17 mouse cellular contexts compared by ENCODE assay signal in the genomic region with DNA sequence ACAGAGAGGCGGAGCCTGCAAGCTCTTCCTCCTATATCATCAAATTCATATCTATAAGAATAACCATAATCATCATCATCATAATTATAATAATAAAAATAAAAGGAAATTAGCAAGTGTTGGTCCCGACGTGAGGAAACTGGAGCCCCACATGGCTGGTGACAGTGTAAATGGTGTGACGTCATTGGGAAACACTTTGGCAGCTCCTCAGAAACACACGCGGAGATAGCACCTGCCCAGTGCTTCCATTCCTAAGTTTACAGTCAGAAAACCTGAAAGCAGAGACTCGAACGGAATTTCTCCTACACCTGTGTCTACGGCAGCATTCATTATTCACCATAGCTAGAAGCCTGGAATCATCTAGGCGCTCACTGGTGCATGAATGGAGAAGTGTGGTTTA.
DNase-seq lines count a peak whose midpoint lies in the region; ATAC-seq and TF ChIP-seq lines count a peak whose summit lies in the region.
"Had no signal": no experiment of that assay in that cellular context is flagged by ENCODE, and none has a peak within 500 bp of the region (broad histone marks: within the 10 kb centered on the region; RNA-seq: fewer than 3 reads in every experiment).

No protein-coding gene starts in this region.

- H3K9me3 ChIP-seq in forebrain, embryonic 11.5 days (ENCODE audit: control insufficient read depth, low read length), result no peaks in the 10 kb centered on the region
- H3K9me3 ChIP-seq: embryonic facial prominence, embryonic 10.5 days; heart, embryonic 12.5 days; hindbrain, embryonic 10.5 days; hindbrain, embryonic 15.5 days had no signal

- no peak overlapping the region for H3K9ac ChIP-seq in forebrain, embryonic 11.5 days (ENCODE audit: low read length)
- H3K9ac ChIP-seq: heart, embryonic 12.5 days; hindbrain, embryonic 15.5 days had no signal

- H3K36me3 ChIP-seq in testis, adult 2 months (ENCODE audit: control insufficient read depth, insufficient read depth, low read length), result no peaks in the 10 kb centered on the region
- no peaks in the 10 kb centered on the region for H3K36me3 ChIP-seq in forebrain, embryonic 11.5 days (ENCODE audit: control insufficient read depth, insufficient read depth, low read length)
- H3K36me3 ChIP-seq: embryonic facial prominence, embryonic 10.5 days; heart, embryonic 12.5 days; hindbrain, embryonic 10.5 days; hindbrain, embryonic 15.5 days had no signal

- no peak overlapping the region for H3K4me2 ChIP-seq in forebrain, embryonic 11.5 days (ENCODE audit: low read depth, low read length, severe bottlenecking)
- H3K4me2 ChIP-seq: heart, embryonic 12.5 days; hindbrain, embryonic 15.5 days had no signal

- peaks cover 4% of the 10 kb centered on the region for H3K4me1 ChIP-seq in testis, adult 2 months (ENCODE audit: control insufficient read depth, insufficient read depth, low read length)
- H3K4me1 ChIP-seq in forebrain, embryonic 11.5 days (replicated peaks; ENCODE audit: control insufficient read depth, insufficient read depth, low read length), result no peaks in the 10 kb centered on the region

- no peaks in the 10 kb centered on the region for H3K27me3 ChIP-seq in testis, adult 2 months (ENCODE audit: control insufficient read depth, insufficient read depth, low read length)
- no peaks in the 10 kb centered on the region for H3K27me3 ChIP-seq in forebrain, embryonic 11.5 days (ENCODE audit: control insufficient read depth, insufficient read depth, low read length)
- H3K27me3 ChIP-seq: hindbrain, embryonic 15.5 days; Patski had no signal

- DNase-seq in cerebellum, adult 8-10 months, result peak; percentile 21
- DNase-seq in testis, postnatal 14 days (ENCODE audit: low spot score), result no peak
- peak; percentile 41 to 63 for DNase-seq in cerebellum, postnatal 25 days
- DNase-seq in forebrain, embryonic 11.5 days (ENCODE audit: low spot score), result no peak
- DNase-seq: adrenal gland, postnatal 14 days; gastrocnemius, adult 2 months; gastrocnemius, postnatal 25 days had no signal

- H3K4me3 ChIP-seq in testis, adult 2 months (ENCODE audit: control insufficient read depth, low read depth, low read length), result peak overlapping the region; percentile 16; the same call in 1 of the 2 replicates
- H3K4me3 ChIP-seq in forebrain, embryonic 11.5 days (ENCODE audit: low read depth, low read length), result no peak overlapping the region
- H3K4me3 ChIP-seq: embryonic facial prominence, embryonic 10.5 days; gastrocnemius, adult 2 months; heart, embryonic 12.5 days; hindbrain, embryonic 10.5 days; hindbrain, embryonic 15.5 days had no signal

- ATAC-seq in cerebellum, adult (ENCODE audit: insufficient number of reproducible peaks, low FRiP score, low TSS enrichment), result no peak
- no peak for ATAC-seq in forebrain, embryonic 11.5 days (replicated peaks; ENCODE audit: low FRiP score)
- ATAC-seq: activated CD4-positive, CD25-positive, alpha-beta regulatory T cell, adult 4 months; forebrain, embryonic 14.5 days; intestine, postnatal 0 days; Patski had no signal

- TF ChIP-seq CTCF in testis, adult 2 months (IDR thresholded peaks at IDR 0.05; ENCODE audit: control insufficient read depth, insufficient read depth, insufficient replicate concordance, low read depth, low read length), result no peak

- H3K27ac ChIP-seq in testis, adult 2 months (ENCODE audit: control insufficient read depth, insufficient read depth, low read depth, low read length), result no peak overlapping the region
- no peak overlapping the region for H3K27ac ChIP-seq in forebrain, embryonic 11.5 days (ENCODE audit: low read depth, low read length)
- H3K27ac ChIP-seq: embryonic facial prominence, embryonic 10.5 days; gastrocnemius, adult 2 months; hindbrain, embryonic 10.5 days; hindbrain, embryonic 15.5 days had no signal

- no peak for TF ChIP-seq POLR2A in testis, adult 2 months (IDR thresholded peaks at IDR 0.05; ENCODE audit: control insufficient read depth, low read depth, low read length)

- WGBS in forebrain, embryonic 11.5 days, result 91% methylated on average over 10 of the region's 10 CpGs

Comparison
In these comparisons a context has a peak if more than half of its experiments do, and no peak if none do; other contexts are left out.
1. DNase-seq: peak in cerebellum, adult 8-10 months (single experiment) and cerebellum, postnatal 25 days (2 of 2); none in testis, postnatal 14 days (single experiment) and forebrain, embryonic 11.5 days (single experiment).